Mouse (Mus musculus) forebrain, postnatal 0 days (tissue): ENCODE data around the gene Rnase4. TPM values are rescaled to one million over a fixed set of nuclear protein-coding genes. Genes with fewer than 3 reads are reported as not detected.

Experiments used
- ATAC-seq: fragments of 200-750 bp; cut with Nextera tagmentation; 2 replicates; pipeline ENCODE4 v1.8.0; 2017; ENCODE audit warnings: mild to moderate bottlenecking, moderate library complexity
- DNase-seq: peaks from one replicate; pipeline ENCODE4 v3.0.0-alpha.2; 2015
- H3K27ac ChIP-seq: fragments of 300-500 bp; sonication (generic); 2 replicates; pipeline ENCODE4 v1.5.1; 2014; ENCODE audit warnings: low read depth, mild to moderate bottlenecking, antibody characterized with exemption, low read length, moderate library complexity, mixed read lengths
- H3K27me3 ChIP-seq: fragments of 300-500 bp; sonication (generic); 2 replicates; pipeline ENCODE4 v1.6.1; 2014; ENCODE audit warnings: mild to moderate bottlenecking, low read length, mixed read lengths; ENCODE audit not compliant: insufficient read depth
- H3K36me3 ChIP-seq: fragments of 300-500 bp; sonication (generic); 2 replicates; pipeline ENCODE4 v1.6.1; 2014; ENCODE audit warnings: mild to moderate bottlenecking, moderate library complexity; ENCODE audit not compliant: insufficient read depth
- H3K4me1 ChIP-seq: fragments of 300-500 bp; sonication (generic); 2 replicates; pipeline ENCODE4 v1.6.1; 2014; ENCODE audit warnings: antibody characterized with exemption; ENCODE audit not compliant: insufficient read depth
- H3K4me2 ChIP-seq: fragments of 300-500 bp; sonication (generic); 2 replicates; pipeline ENCODE4 v1.6.1; 2014; ENCODE audit warnings: low read depth, mild to moderate bottlenecking, moderate library complexity
- H3K4me3 ChIP-seq: fragments of 300-500 bp; sonication (generic); 2 replicates; pipeline ENCODE4 v1.5.1; 2014; ENCODE audit warnings: low read depth, low read length, mixed read lengths
- H3K9ac ChIP-seq: fragments of 300-500 bp; sonication (generic); 2 replicates; pipeline ENCODE4 v1.6.1; 2014; ENCODE audit warnings: mild to moderate bottlenecking
- H3K9me3 ChIP-seq: fragments of 300-500 bp; sonication (generic); 2 replicates; pipeline ENCODE4 v1.6.1; 2016; ENCODE audit warnings: low read length
- CTCF ChIP-seq: sonication (generic); IDR thresholded peaks from 2 replicates; pipeline ENCODE4 v1.5.1; 2016; ENCODE audit warnings: antibody characterized with exemption, control low read depth, low read depth
- WGBS: fragments of 180-500 bp; shearing (Covaris S2); extraction: QIAGEN DNeasy Blood & Tissue Kit; methylation state at CpG from one replicate; pipeline ENCODE4 v1.1.7; 2014; 5-methylcytosine and 5-hydroxymethylcytosine counted together
- polyA plus RNA-seq: library from polyadenylated mRNA; unstranded; fragments of >200 nt; fragmentation: Nextera tagmentation; extraction: Ambion mirVana; gene quantifications from 2 replicates; pipeline ENCODE4 v1.2.1, GENCODE M21; 2015
- total RNA-seq: library from RNA; depleted of rRNA; stranded (reverse); fragments of >200 nt; gene quantifications from 2 replicates; pipeline ENCODE4 v1.2.3, GENCODE M21; 2014

The Rnase4 gene
- total and polyA plus RNA-seq, 2 experiments from 2014 or later, result 16.3 to 27.7 TPM

DNA sequence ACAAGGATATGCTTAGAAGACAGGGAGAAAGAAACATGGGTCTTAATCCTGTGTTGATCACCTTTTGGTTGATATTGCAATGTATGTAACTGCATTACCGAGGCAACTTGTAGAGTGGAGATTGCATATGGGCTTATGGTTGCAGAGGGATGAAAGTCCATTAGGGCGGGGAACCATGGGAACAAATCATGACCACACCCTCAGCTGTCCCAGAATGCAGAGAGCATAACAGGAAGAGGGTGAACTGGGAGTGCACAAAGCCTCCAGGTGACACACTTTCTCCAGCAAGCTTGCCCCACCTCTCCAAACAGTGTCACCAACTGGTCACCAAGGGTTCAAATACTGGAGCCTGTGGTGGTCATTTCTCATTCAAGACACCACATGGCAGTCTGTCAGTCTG lies 9.8 kb upstream of the Rnase4 start:
- Histone ChIP-seq H3K4me3 (no peak overlapping the region), H3K4me2 (no peak overlapping the region), H3K9ac (no peak overlapping the region), H3K27me3 (no peaks in the 10 kb centered on the region; the same call in 1 of the 2 replicates), H3K4me1 (no peaks in the 10 kb centered on the region), H3K36me3 (no peaks in the 10 kb centered on the region), H3K27ac (no peak overlapping the region), H3K9me3 (no peaks in the 10 kb centered on the region)
- DNase-seq (no peak), ATAC-seq (no peak)
- no peak for TF ChIP-seq CTCF
- 96% methylated on average over 2 of the region's 2 CpGs for WGBS

DNA sequence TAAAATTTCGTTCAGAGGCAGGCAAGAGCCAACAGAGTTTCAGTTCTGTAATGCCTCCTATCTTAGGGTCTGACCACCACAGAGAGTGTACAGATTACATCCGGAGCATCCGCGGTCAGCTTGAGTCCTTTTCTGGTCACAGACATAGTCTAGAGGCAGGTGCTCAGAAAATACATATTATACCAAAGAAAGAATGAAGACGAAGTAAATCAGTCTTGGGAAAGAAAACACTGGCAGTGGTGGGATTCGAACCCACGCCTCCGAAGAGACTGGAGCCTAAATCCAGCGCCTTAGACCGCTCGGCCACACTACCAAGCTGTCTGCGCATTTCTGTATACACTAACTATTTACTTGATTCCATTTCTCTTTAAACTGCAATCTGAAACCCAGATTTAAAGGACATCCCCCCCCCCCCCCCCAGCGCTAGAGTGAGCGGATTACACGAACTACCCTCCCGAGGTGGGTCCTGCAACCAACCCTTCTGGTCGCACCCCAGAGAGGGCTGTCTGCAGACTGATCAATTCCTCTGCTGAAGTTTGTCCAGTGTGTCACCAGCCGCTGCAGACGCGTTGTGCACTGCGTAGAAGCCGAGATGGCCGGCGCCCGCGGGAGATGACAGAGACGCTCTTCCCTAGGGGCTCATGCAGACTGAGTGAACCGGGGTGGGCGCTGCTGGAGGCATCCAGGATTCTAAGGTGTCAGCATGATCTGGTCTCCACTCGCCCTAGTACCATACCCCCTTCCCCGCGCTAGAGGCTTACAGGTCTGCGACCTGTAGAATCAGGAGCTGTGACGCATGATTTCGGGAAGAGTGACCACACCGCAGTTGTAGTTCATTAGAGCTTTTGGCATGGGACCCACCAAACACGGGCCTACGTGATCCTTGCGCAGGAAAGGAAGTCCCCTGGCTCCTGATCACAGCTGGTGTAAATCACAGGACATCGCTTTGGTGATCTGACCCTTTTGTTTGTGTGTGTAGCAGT lies 8.0 kb upstream of the Rnase4 start:
- DNase-seq (peak; percentile 64), ATAC-seq (peak; percentile 78)
- Histone ChIP-seq H3K27me3 (no peaks in the 10 kb centered on the region; the same call in 1 of the 2 replicates), H3K4me2 (peak overlapping the region; percentile 82), H3K27ac (no peak overlapping the region), H3K4me3 (peak overlapping the region; percentile 50), H3K9me3 (no peaks in the 10 kb centered on the region), H3K36me3 (no peaks in the 10 kb centered on the region), H3K9ac (peak overlapping the region; percentile 54), H3K4me1 (no peaks in the 10 kb centered on the region)
- no peak for TF ChIP-seq CTCF
- WGBS, result 3% methylated on average over 38 of the region's 40 CpGs

DNA sequence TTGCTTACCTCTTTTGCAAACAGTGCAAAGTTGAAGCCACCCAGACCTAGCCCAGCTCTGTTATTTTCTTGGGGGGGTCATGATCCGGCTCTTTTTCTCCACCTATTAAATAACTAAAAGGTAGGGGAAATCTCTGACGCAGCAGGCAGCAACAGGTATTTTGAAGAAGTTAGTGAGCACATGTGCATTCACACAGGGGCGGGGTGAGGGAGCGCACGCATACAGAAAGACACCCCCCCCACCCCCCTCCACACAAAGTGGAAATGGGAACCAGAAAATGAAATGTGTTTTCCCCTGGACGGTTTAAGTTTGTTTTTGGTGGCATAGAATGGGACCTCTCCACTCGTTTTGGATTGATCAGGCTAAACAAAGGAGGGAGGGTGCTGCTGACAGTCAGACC lies 7.1 kb upstream of the Rnase4 start:
- DNase-seq (no peak), ATAC-seq (no peak)
- Histone ChIP-seq H3K9me3 (no peaks in the 10 kb centered on the region), H3K4me1 (no peaks in the 10 kb centered on the region), H3K9ac (no peak overlapping the region), H3K4me2 (peak overlapping the region; percentile 82), H3K36me3 (no peaks in the 10 kb centered on the region), H3K27me3 (no peaks in the 10 kb centered on the region; the same call in 1 of the 2 replicates), H3K27ac (no peak overlapping the region), H3K4me3 (peak overlapping the region; percentile 50)
- no peak for TF ChIP-seq CTCF
- WGBS, result 7% methylated on average over 7 of the region's 7 CpGs

DNA sequence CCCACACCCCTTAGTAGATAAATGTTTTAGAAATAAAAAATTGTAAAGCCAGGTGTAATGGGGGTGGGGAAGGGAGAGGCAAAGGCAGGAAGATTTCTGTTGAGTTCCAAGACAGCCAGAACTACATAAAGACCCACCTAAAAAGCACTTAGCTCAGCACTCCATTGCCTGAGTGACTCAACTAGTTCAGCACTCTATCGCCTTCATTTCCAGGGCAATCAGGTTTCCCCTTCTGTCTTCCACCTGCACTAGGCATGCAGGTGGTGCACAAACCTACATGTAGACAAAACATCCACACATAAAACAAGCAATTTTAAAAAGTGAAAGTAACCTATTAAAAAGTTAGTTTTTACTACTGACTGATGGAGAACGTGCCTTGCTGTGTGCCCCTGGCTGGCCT lies 5.8 kb upstream of the Rnase4 start:
- TF ChIP-seq CTCF, result no peak
- Histone ChIP-seq H3K27me3 (no peaks in the 10 kb centered on the region; the same call in 1 of the 2 replicates), H3K9ac (no peak overlapping the region), H3K36me3 (no peaks in the 10 kb centered on the region), H3K4me3 (no peak overlapping the region), H3K4me2 (no peak overlapping the region), H3K9me3 (no peaks in the 10 kb centered on the region), H3K4me1 (no peaks in the 10 kb centered on the region), H3K27ac (no peak overlapping the region)
- WGBS, result 81% methylated on average over 2 of the region's 2 CpGs
- no peak for ATAC-seq
- no peak for DNase-seq

DNA sequence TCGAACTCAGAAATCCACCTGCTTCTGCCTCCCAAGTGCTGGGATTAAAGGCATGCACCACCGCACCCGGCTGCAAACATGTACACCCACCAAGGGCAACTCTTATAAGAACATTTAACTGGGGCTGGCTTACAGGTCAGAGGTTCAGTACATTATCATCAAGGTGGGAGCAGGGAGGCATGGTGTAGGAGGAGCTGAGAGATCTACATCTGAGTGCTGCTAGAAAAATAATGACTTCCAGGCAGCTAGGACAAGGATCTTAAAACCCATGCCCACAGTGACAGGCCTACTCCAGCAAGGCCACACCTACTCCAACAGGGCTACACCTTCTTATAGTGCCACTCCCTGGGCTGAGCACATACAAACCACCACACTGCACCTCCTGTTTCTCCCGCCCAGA lies 5.0 kb upstream of the Rnase4 start:
- Histone ChIP-seq H3K27ac (no peak overlapping the region), H3K4me3 (no peak overlapping the region), H3K27me3 (no peaks in the 10 kb centered on the region), H3K9ac (no peak overlapping the region), H3K36me3 (no peaks in the 10 kb centered on the region), H3K4me1 (no peaks in the 10 kb centered on the region), H3K9me3 (no peaks in the 10 kb centered on the region), H3K4me2 (no peak overlapping the region)
- TF ChIP-seq CTCF, result no peak
- ATAC-seq (no peak), DNase-seq (no peak)
- 82% methylated on average over 4 of the region's 4 CpGs for WGBS

DNA sequence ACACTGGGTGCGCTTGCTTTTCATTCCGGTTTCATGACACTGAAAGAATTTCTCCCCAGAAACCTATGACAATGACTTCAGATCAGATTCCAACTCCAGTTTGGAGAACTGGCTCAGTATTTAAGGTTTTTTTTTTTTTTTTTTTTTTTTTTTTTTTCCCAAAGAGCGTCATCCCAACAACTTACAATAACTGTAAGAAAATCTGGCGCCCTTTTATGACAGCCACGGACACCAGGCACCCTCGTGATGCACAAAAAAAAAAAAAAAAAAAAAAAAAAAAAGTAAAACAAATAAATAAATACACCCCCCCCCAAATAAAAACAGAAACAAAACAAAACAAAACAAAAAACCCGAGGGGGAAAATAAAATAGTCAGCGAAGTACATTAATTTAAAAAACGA lies 3.1 kb upstream of the Rnase4 start:
- TF ChIP-seq CTCF, result no peak
- H3K4me3 ChIP-seq, result peak overlapping the region; percentile 63
- H3K4me1 ChIP-seq, result no peaks in the 10 kb centered on the region
- ATAC-seq (no peak), DNase-seq (no peak)
- no peaks in the 10 kb centered on the region for H3K9me3 ChIP-seq
- H3K9ac ChIP-seq, result no peak overlapping the region
- no peaks in the 10 kb centered on the region for H3K27me3 ChIP-seq
- no peaks in the 10 kb centered on the region for H3K36me3 ChIP-seq
- 6% methylated on average over 9 of the region's 9 CpGs for WGBS
- peak overlapping the region; percentile 68 for H3K4me2 ChIP-seq
- no peak overlapping the region for H3K27ac ChIP-seq
